Comparison of ENCODE assay signal across 8 mouse cellular contexts in the genomic region with DNA sequence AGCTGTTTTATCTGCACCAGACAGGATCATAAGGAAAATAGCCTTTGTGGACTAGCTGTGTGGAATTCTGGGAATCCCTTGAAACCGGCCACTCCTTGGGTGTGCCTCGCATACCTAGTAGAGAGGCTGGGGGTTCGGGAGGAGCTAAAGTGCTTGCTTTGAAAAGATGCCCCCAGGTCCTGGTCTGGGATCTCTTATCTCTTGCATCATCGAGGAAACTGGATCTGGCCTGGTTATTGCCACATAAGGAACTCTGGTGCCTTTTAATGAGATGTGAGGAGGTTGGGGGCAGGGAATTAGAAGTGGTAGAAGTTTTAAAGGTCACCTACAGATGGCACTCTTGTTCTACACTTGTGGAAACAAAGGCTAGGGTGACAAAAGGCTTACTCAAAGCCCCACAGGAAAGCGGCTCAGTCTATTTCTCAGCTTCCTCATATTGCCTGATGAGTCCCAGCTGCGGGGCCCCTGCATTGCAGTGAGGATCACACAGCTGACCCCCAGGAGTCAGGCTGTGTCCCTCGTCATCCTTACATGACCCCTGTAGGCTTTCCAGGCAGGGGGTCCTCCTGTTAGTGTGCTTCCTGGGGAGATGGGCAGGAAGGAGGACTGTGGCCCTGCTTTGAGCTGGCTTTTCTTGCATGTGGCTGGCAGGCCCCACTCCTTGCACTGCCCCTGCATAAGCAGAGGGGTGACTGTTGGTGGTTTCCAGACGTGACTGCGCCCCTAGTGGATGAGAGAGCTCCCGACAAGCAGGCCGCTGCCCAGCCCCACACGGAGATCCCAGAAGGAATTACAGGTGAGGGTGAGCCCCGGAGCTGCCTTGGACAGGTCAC. TPM values are rescaled to one million over a fixed set of nuclear protein-coding genes. Genes with fewer than 3 reads are reported as not detected.
DNase-seq lines count a peak whose midpoint lies in the region; ATAC-seq lines count a peak whose summit lies in the region.

No protein-coding gene starts in this region.

- no peaks in the 10 kb centered on the region for H3K36me3 ChIP-seq in forebrain, embryonic 11.5 days (ENCODE audit: control insufficient read depth, insufficient read depth, low read length)
- H3K36me3 ChIP-seq in neural tube, embryonic 14.5 days (ENCODE audit: control insufficient read depth, insufficient read depth, low read length), result peaks cover 14% of the 10 kb centered on the region; the same call in 1 of the 2 replicates

- no peaks in the 10 kb centered on the region for H3K4me1 ChIP-seq in forebrain, embryonic 11.5 days (replicated peaks; ENCODE audit: control insufficient read depth, insufficient read depth, low read length)
- H3K4me1 ChIP-seq in neural tube, embryonic 14.5 days (ENCODE audit: control insufficient read depth, insufficient read depth, low read length), result no peaks in the 10 kb centered on the region

- no peaks in the 10 kb centered on the region for H3K9me3 ChIP-seq in forebrain, embryonic 11.5 days (ENCODE audit: control insufficient read depth, low read length)
- no peaks in the 10 kb centered on the region for H3K9me3 ChIP-seq in neural tube, embryonic 14.5 days (ENCODE audit: control insufficient read depth, low read length)

- no peak overlapping the region for H3K9ac ChIP-seq in forebrain, embryonic 11.5 days (ENCODE audit: low read length)
- H3K9ac ChIP-seq in neural tube, embryonic 14.5 days (replicated peaks; ENCODE audit: low read depth, low read length), result no peak overlapping the region

- intact Hi-C loops in heart, postnatal 36 days (cut with DNase I), result no loop called here

- peak; percentile 100 for DNase-seq in ES-CJ7 (ENCODE audit: low read depth, low spot score)
- DNase-seq in c-Kit-positive CD71-positive TER-119-positive erythroid progenitor cells, embryonic 14.5 days (ENCODE audit: low spot score), result peak; percentile 65
- peak; percentile 85 for DNase-seq in forebrain, embryonic 11.5 days (ENCODE audit: low spot score)
- peak; percentile 51 to 57 for DNase-seq in heart, postnatal 36 days
- DNase-seq in layer of hippocampus, adult 11-12 months (ENCODE audit: low spot score), result peak; percentile 71
- DNase-seq in lung, adult 18-20 months, result peak; percentile 54 to 64
- peak; percentile 83 for DNase-seq in thymus, postnatal 0 days (ENCODE audit: low spot score)

- H3K27me3 ChIP-seq in forebrain, embryonic 11.5 days (ENCODE audit: control insufficient read depth, insufficient read depth, low read length), result no peaks in the 10 kb centered on the region
- H3K27me3 ChIP-seq in neural tube, embryonic 14.5 days (ENCODE audit: control insufficient read depth, insufficient read depth, low read length), result no peaks in the 10 kb centered on the region

- peak; percentile 86 for ATAC-seq in forebrain, embryonic 11.5 days (replicated peaks; ENCODE audit: low FRiP score)
- ATAC-seq in neural tube, embryonic 14.5 days (ENCODE audit: low read depth), result 0 out of 2 replicates have a peak, but pooled peaks have one; percentile 32

- 15% methylated on average over 13 of the region's 13 CpGs for WGBS in forebrain, embryonic 11.5 days
- WGBS in neural tube, embryonic 14.5 days, result 23% methylated on average over 13 of the region's 13 CpGs

- H3K27ac ChIP-seq in forebrain, embryonic 11.5 days (ENCODE audit: low read depth, low read length), result 0 out of 2 replicates have a peak overlapping the region, but pooled peaks have one; percentile 42
- H3K27ac ChIP-seq in neural tube, embryonic 14.5 days (ENCODE audit: low read depth, low read length), result no peak overlapping the region

- H3K4me2 ChIP-seq in forebrain, embryonic 11.5 days (ENCODE audit: low read depth, low read length, severe bottlenecking), result no peak overlapping the region
- no peak overlapping the region for H3K4me2 ChIP-seq in neural tube, embryonic 14.5 days (ENCODE audit: low read depth, low read length)

- H3K4me3 ChIP-seq in forebrain, embryonic 11.5 days (ENCODE audit: low read depth, low read length), result no peak overlapping the region
- H3K4me3 ChIP-seq in neural tube, embryonic 14.5 days (ENCODE audit: low read depth, low read length), result no peak overlapping the region

RNA-seq across cellular contexts. Expression of gene Mapt, which starts 58.2 kb away (rescaled TPM):
- 33.0 and 43.1 TPM in 2 replicates for polyA plus RNA-seq in forebrain, embryonic 11.5 days (2014; fragmentation: Nextera tagmentation; extraction: Ambion mirVana)
- total RNA-seq in heart, postnatal 36 days (2021), result 10 to 100 TPM; 79.5 to 92.6 TPM
- 925 and 1,009 TPM in 2 replicates for polyA plus RNA-seq in neural tube, embryonic 14.5 days (2014; fragmentation: Nextera tagmentation; extraction: Ambion mirVana)
- polyA plus RNA-seq in thymus, postnatal 0 days (2015; fragmentation: Nextera tagmentation; extraction: Ambion mirVana), result 0.41 and 0.61 TPM in 2 replicates

Comparison
In these comparisons a context has a peak if more than half of its experiments do, and no peak if none do; other contexts are left out.
1. RNA of gene Mapt, which starts 58.2 kb away (polyA plus RNA-seq): 925 to 1,009 TPM in neural tube, embryonic 14.5 days; 33.0 to 43.1 TPM in forebrain, embryonic 11.5 days and 0.41 to 0.61 TPM in thymus, postnatal 0 days; every median in the first group is over 10 times any median in the second.
2. Peak in every context shown above with its lines, with median percentiles within 50 percentile points of each other: DNase-seq.